Mouse (Mus musculus) cerebellum, adult 9-11 months (tissue): Measurements from ENCODE around the gene Polr1c.

Experiments
- DNase-seq: peaks from one replicate; pipeline ENCODE4 v3.0.0; 2022

The Polr1c gene

GRCm38 (mm10) chr17:46265502-46265901 is 17.6 kb upstream of the Polr1c start:
- no peak for DNase-seq

GRCm38 (mm10) chr17:46262201-46262694 is 14.4 kb upstream of the Polr1c start:
- DNase-seq: no peak

- DNase-seq: no peak
These were observed 11.8 kb upstream of the Polr1c start for GRCm38 (mm10) chr17:46259675-46260074.

GRCm38 (mm10) chr17:46258279-46259053 is 10.6 kb upstream of the Polr1c start:
- DNase-seq: peak; percentile 14

GRCm38 (mm10) chr17:46255147-46255546 is 7.3 kb upstream of the Polr1c start:
- no peak for DNase-seq

GRCm38 (mm10) chr17:46254106-46254505 is 6.3 kb upstream of the Polr1c start:
- peak; percentile 64 for DNase-seq

- peak; percentile 89 for DNase-seq
These were observed 5.7 kb upstream of the Polr1c start, which contains the start of gene Lrrc73 for GRCm38 (mm10) chr17:46253452-46254084. Gene Lrrc73, plus strand, starts transcription at chr17:46253531.

GRCm38 (mm10) chr17:46252571-46253451 is 5.0 kb upstream of the Polr1c start:
- DNase-seq: no peak

GRCm38 (mm10) chr17:46251174-46251573 is 3.3 kb upstream of the Polr1c start:
- DNase-seq: no peak

GRCm38 (mm10) chr17:46248189-46248522 is 302 bp upstream of the Polr1c start:
- DNase-seq: no peak

GRCm38 (mm10) chr17:46244579-46244978 is 3.3 kb downstream of the Polr1c start:
- DNase-seq: peak; percentile 41

- DNase-seq: no peak
These were observed 4.2 kb downstream of the Polr1c start for GRCm38 (mm10) chr17:46243624-46244023.

GRCm38 (mm10) chr17:46242993-46243392 is 4.9 kb downstream of the Polr1c start:
- no peak for DNase-seq

GRCm38 (mm10) chr17:46242274-46242673 is 5.6 kb downstream of the Polr1c start:
- DNase-seq: no peak

- no peak for DNase-seq
These were observed 6.4 kb downstream of the Polr1c start for GRCm38 (mm10) chr17:46241471-46241870.

- no peak for DNase-seq
These were observed 8.2 kb downstream of the Polr1c start for GRCm38 (mm10) chr17:46239516-46240114.

- DNase-seq: no peak
These were observed 10.4 kb downstream of the Polr1c start for GRCm38 (mm10) chr17:46237480-46237879.

GRCm38 (mm10) chr17:46237079-46237478 is 10.8 kb downstream of the Polr1c start:
- DNase-seq: no peak

- no peak for DNase-seq
These were observed 11.8 kb downstream of the Polr1c start for GRCm38 (mm10) chr17:46236067-46236466.

- DNase-seq: no peak
These were observed 20.3 kb downstream of the Polr1c start for GRCm38 (mm10) chr17:46227576-46227975.

GRCm38 (mm10) chr17:46221601-46222000 is 26.3 kb downstream of the Polr1c start:
- DNase-seq: no peak

- no peak for DNase-seq
These were observed 37.3 kb downstream of the Polr1c start for GRCm38 (mm10) chr17:46210550-46210949.

- DNase-seq: no peak
These were observed 41.2 kb downstream of the Polr1c start for GRCm38 (mm10) chr17:46206676-46207075.
